Mouse (Mus musculus): ENCODE measurements around the gene Taf1d.
"Not testable (repeated sequence)": the region's sequence is repeated elsewhere in the genome, so short reads cannot be mapped to it uniquely, and the experiment has no call there.

The Taf1d gene

DNA sequence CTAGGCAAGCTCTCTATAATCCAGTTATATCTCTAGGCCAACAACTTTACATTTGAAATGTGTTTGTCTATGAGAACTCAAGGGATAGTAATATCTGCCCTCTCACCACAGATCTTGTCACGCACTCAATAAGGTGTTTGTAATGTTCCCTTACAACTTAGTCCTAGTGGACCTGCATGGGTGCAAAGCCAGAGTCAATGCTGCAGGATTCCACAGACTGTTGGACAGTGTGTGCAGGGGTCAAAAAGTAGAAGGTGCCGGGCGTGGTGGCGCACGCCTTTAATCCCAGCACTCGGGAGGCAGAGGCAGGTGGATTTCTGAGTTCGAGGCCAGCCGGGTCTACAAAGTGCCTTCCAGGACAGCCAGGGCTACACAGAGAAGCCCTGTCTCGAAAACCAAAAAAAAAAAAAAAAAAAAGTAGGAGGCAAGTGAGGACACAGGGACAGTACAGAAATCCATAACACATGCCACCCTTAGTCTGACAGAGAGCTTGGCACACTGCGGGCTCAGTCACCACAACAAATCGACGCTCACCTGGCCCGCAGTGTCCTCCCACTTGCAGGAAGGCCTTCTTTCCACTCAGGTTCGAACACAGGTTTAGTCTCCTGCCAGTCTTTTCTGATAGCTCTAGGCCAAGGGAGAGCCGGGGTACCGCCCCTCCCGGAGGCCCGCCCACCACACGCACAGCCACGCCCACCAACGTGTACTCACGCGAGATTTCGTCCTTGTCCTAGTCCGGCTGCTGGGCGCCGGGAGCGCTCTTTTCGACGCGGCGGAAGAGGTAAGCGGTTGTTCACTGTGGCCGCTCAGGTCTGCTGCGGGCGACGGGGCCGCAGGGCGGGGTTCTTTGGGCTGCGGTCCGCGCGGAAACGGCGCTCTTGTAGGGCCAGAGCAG lies at the start of gene Taf1d:
Gene Taf1d (plus strand): TSS at position 712 of the 895 bp plus-strand sequence.
- peak; percentile 87 for DNase-seq (ENCODE audit: low read depth, low spot score)

GRCm38 (mm10) chr9:15256214-15256613 lies 49.8 kb upstream of the Taf1d start:
- DNase-seq (ENCODE audit: low read depth, low spot score), result no peak

DNA sequence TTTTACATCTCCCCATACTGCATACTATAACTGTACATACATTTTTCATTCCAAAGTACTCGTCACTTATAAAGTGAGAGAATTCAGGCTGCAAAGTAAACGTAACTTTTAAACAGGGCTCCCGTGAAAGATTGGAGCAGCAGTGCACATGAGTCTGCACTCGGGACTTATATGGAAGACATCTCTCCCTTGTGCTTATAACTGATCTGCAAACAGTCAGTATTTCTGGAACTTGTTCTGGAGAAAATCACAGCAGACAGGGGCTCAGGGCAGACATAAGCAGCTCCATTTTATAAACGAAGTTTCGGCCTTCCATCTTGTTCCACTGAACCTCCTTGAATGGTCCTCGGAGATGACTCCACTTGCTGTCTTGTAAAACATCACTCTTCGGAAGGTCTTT lies 44.0 kb upstream of the Taf1d start:
- DNase-seq (ENCODE audit: low read depth, low spot score), result no peak

- no peak for DNase-seq (ENCODE audit: low read depth, low spot score)
Observed at GRCm38 (mm10) chr9:15263487-15263886, 42.5 kb upstream of the Taf1d start.

DNA sequence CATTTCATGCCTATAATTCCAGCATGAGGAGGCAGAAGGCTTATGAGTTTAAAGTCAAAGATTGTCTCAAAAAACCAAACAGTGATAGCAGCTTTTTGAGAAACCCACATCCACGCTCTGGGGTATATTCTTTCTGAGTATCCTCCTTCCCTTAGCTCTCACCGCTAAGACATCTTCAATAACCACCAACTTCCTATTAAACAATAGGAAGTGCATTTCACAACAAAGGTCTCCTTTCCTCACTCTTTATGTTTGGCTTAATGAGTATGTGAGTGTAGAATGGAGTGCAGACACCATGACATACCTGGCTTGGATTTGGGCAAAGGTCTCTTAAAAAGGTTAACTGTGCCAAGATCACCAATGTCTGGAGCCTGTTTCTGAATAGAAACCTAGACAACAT lies 32.0 kb upstream of the Taf1d start:
- no peak for DNase-seq (ENCODE audit: low read depth, low spot score)

GRCm38 (mm10) chr9:15276855-15277254 lies 29.2 kb upstream of the Taf1d start:
- DNase-seq (ENCODE audit: low read depth, low spot score), result no peak

- DNase-seq (ENCODE audit: low read depth, low spot score), result no peak
Observed at GRCm38 (mm10) chr9:15278343-15278742, 27.7 kb upstream of the Taf1d start.

DNA sequence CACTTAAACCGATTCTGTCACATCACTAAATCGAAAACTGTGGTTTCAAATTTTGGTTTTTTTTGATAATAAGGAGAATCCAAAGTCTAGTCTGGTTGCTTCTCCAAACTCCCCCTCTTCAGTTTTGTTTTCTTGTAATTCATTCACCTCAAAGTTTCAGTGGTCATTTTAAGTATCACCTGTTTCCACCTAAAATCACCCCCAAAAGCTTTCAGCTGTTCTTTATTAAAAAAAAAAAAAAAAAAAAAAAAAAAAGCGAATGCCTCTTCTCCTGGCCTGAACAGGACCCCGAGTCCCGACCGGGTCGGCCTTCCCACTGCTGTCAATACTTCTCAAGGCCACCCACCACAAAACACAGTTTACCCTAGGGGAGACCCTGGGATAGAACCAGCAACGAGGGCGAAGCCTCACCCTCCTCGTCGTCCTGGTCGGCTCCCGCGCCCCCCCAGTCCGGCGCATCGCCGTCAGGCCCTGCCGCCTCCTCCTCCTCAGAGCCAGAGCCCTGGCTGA lies 26.8 kb upstream of the Taf1d start:
- DNase-seq (ENCODE audit: low read depth, low spot score), result no peak

- peak; percentile 89 for DNase-seq (ENCODE audit: low read depth, low spot score)
Observed at GRCm38 (mm10) chr9:15279649-15280490, 26.1 kb upstream of the Taf1d start, which contains the start of gene Med17. TSS of gene Med17 (minus strand) at chr9:15279931.

DNA sequence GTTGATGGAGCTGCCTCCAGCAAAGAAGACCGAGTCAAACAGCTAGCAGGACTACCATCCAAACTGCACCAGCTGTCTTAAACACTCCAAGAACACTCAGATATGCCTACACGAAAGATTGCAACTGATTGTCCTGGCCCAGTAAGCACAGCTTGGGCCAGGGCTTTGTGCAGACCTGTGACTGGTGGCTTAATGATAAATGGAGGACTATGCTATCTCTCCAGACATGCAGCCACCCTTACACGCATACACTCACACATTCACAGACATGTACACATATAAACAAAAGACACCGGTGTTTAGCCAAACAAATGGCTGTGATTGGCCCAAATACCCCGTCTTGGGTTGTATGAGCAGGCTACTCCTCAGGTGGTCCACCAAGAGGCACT lies 25.5 kb upstream of the Taf1d start:
- no peak for DNase-seq (ENCODE audit: low read depth, low spot score)

GRCm38 (mm10) chr9:15285443-15285842 lies 20.6 kb upstream of the Taf1d start:
- DNase-seq (ENCODE audit: low read depth, low spot score), result no peak

- no peak for DNase-seq (ENCODE audit: low read depth, low spot score)
Observed at GRCm38 (mm10) chr9:15287846-15288245, 18.2 kb upstream of the Taf1d start.

DNA sequence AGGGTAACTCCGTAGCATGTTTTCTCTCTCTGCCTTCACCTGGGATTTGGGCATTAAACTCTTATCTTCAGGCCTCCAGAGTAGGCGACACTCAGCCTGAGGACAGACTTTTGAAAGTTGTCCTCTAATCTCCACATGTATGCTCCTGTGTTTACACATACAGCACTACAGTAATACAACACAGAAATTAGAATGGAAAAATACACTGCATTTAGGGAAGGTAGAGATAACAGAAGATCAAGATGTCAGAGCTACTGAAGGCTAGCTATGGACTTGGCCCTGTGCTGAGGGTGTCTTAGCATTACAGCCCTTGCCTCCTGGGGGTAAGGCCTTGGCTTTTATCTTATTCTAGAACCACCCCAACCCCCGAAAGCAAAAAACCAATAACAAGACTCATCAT lies 17.6 kb upstream of the Taf1d start:
- no peak for DNase-seq (ENCODE audit: low read depth, low spot score)

DNA sequence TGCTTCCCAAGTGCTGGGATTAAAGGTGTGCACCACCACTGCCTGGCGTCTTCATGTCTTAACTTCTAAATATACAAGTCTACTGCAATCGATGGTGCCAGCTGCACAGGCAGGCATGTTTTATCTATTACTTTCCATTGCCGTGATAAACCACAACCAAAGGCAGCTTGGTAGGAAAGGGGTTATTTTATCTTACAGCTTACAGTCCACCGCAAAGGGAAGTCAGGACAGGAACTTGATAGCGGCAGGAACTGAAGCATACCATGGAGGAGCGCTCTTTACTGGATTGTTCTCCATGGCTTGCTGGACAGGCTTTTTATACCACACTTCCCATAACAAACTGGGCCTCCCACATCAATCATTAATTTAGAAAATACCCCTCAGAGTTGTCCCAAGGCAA lies 16.8 kb upstream of the Taf1d start:
- DNase-seq (ENCODE audit: low read depth, low spot score), result no peak

DNA sequence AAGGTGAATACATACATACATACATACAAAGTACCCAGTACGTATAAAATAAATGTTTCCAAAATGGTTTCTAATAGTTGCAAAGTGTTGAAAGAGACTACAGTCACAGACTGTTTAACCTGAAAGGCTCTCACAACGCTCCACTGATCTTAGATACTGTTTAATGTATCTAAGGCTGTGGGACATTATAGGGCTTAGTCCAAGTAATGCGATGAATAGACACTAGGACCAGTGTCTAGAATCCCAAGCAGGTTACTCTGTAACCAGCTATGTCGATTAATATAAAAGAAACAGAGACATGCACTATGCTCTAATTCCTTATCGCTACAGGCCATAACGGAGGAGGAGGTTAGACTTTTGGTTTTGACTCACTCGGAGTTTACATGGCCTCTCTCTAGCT lies 8.9 kb upstream of the Taf1d start:
- no peak for DNase-seq (ENCODE audit: low read depth, low spot score)

GRCm38 (mm10) chr9:15298451-15298850 lies 7.6 kb upstream of the Taf1d start:
- no peak for DNase-seq (ENCODE audit: low read depth, low spot score)

DNA sequence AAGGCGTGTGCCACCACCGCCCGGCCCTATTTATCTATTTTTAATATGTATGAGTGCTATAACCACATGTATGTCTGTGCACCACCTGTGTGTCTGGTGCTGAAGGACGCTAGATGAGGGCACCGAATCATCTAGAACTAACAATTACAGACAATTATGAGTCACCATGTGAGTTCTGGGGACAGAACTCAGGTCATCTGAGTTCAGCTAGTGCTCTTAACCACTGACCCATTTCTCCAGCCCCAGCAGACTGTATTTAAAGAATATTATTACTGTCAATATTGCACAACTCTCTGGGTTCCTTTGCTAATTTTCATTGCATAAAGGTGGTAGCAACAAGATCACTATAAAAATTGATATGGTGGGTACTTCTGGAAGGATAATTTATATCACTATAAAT lies 6.0 kb upstream of the Taf1d start:
- DNase-seq (ENCODE audit: low read depth, low spot score), result no peak

- DNase-seq (ENCODE audit: low read depth, low spot score), result no peak
Observed at GRCm38 (mm10) chr9:15301399-15301798, 4.6 kb upstream of the Taf1d start.

- not testable (repeated sequence) for DNase-seq (ENCODE audit: low read depth, low spot score)
Observed at GRCm38 (mm10) chr9:15302006-15302405, 4.0 kb upstream of the Taf1d start.

DNA sequence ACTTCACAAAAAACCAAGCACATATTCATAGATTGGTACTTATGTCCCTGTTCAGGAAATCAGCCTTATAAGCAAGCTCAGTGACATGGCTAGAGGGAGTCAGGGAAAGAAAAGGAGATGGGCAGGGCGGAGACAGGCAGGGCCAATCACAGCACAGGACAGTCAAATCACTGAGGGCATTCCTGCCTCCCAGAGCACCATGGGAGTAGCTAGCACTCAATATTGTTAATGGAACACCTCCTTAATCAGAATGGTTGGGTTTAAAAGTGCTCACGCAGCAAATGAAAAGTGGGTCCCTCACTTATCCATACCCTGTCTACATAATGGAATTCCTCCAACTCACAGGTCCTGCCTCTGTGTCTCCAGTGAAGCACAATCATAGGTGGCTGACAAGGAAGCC lies 3.1 kb upstream of the Taf1d start:
- DNase-seq (ENCODE audit: low read depth, low spot score), result no peak

DNA sequence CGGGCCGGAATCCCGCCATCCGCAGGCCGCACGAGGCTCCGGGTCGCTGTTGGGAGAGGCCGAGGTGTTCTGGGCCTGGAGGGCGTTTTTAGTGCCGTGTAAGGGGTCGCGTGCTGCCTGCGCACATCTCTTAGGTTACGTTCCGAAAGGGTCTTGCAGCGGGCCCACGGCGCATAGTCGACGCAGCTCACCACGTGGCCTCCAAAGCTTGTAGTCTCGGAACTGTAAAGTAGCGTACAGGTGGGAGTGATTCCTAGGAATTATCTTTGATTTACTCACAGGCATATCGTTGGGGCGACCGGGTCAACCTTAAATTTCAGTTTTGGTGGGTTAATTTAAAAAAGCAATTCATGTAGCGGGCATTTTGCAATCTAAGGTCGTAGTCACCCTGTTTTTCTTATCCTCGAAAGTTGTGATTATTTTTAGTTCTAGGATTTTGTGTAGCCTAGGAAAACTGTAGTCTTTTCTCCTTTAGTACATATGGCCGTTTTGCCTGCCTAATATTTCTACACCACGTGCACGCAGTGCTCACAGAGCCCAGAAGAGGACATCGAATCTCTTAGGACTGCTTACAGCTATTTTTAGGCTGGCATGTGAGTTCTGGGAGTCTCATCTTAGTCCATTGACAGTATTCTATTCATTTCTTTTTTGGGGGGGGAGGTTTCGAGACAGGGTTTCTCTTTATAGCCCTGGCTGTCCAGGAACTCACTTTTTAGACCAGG lies 545 bp downstream of the Taf1d start, which contains the start of gene 4931406C07Rik:
Gene 4931406C07Rik (minus strand): TSS at position 51 of the 722 bp plus-strand sequence.
- DNase-seq (ENCODE audit: low read depth, low spot score), result no peak

DNA sequence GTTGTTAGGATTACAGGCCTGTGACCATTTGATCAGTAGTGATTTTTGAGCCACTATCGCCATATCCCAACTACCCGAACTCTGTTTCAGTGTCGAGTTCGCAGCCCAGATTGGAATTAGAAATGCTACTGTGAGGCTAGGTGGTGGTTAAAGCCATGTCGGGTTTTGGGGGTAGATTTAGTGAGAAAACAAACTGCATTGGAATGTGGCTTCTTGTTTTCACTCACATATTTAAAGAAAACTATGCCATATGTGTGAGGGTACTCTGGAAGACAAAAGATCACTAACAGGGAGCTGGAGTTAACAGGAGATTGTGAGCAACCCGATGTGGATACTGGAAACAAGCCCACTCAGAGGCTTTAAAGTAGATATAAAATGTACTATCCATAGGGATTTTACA lies 1.2 kb downstream of the Taf1d start:
- no peak for DNase-seq (ENCODE audit: low read depth, low spot score)
